Mouse (Mus musculus) left cerebral cortex, adult 11 months (tissue): ENCODE measurements around the gene Sult2b1.
A peak's percentile ranks its signal among the peaks of the same experiment; 100 is the strongest.

Experiments used
- DNase-seq: peaks from one replicate; pipeline ENCODE4 v3.0.0; 2022; ENCODE audit warnings: low spot score

Gene Sult2b1

DNA sequence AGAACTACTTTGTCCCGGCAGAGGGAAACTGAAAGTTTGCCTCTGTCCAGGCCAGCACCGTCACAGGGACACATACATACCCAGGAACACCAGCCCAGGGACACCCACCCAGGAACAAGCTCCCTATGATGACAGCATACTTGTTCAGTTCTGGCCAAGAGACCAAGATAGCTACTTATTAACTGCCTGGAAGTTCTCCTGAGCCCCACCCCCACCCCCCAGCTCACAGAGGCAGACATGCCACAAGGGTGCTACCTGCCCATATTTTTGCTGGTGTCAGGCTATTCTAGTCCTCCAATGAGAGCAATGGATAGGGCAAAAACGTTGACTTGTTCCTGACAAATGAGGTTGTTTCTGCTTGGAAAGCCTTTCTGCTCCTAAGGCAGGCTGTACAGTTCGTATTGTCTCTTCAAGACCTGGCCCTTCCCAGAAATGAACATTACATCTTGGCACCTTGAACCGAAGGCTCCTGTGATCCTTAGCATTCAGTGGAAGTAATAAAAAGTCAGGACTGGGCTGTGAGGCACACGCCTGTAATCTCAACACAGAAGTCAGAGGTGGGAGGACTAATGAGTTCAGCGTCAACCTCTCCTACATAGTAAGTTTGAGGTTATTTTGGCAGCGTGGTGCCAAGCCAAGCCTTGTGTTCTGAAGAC lies 13.9 kb downstream of the Sult2b1 start:
- no peak for DNase-seq

GRCm38 (mm10) chr7:45767500-45767899 lies 17.0 kb downstream of the Sult2b1 start:
- no peak for DNase-seq

- DNase-seq = no peak
Measured at GRCm38 (mm10) chr7:45766764-45767163, 17.7 kb downstream of the Sult2b1 start.

DNA sequence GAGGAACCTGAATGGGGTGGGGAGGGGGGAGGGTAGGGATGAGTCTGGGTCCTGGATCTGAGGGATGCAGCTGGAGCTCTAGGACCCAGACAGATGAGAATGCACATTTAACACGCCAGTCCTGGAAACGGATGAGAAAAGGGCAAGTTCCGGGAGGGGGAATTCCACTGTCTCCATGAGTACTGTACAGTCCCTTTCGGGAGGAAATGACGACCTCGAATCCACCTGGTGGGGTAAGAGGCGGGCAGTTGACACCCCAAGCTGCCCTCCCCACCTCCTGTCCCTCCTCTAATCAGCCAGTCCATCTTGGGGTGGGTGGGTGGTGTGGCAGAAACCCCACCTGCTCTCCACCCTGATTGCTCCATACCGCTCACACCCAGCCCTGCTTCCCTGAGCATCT lies 18.5 kb downstream of the Sult2b1 start:
- DNase-seq = no peak

DNA sequence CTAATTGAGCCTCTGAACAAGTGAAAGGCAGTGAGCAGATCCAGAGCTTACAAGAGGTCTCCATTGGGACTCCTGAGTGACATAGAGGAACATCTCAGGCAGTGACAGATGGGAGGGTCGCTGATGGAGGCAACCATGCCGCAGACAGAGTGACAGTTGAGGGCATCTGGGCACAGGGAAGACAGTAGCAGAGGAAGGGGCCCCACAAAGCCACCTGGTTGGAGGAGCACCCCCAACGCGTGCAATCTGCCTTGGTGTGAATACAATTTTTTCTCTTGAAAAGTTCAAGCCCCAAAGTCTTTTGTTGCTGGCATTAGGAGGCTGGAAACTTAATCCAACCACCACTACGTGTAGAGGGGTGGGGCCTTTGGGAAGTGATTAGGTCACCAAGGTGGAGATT lies 24.3 kb downstream of the Sult2b1 start:
- DNase-seq = no peak

DNA sequence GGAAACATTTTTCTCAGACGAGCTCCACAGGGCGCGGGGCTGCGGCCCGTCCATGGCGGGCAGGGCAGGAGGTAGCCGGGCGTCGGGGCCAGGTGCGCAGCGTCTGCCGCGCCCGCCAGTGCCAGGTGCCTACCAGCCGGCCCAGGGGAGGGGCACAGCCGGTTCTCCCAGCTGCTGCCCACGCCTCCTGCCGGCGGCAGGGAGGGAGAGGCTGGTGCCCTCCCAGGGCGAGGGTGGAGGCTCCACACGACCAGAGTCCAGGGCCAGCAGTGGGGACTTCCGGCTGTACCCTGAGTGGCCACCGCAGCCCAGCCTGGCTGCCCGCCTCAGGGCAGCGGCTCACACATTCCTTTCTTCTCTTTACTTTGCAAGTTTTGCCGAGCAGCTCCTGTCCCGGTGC lies 25.1 kb downstream of the Sult2b1 start:
- DNase-seq = no peak

DNA sequence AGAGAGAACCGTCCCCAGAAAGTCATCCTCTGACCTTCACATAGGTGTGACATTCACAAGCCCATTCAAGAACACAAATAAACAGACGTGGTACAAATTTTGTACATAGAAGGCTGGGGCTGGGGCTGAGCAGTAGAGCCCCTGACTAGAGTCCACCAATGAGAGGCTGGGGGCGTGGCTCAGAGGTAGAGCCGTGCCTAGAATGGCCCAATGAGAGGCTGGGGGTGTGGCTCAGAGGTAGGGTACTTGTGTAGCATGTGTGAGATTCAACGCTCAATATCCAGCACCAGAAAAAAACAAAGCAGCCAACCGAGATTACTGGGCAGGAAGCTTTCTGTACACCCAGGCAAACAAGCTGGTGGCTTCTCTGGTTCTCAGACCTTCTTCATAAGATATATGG lies 28.8 kb downstream of the Sult2b1 start:
- no peak for DNase-seq

DNA sequence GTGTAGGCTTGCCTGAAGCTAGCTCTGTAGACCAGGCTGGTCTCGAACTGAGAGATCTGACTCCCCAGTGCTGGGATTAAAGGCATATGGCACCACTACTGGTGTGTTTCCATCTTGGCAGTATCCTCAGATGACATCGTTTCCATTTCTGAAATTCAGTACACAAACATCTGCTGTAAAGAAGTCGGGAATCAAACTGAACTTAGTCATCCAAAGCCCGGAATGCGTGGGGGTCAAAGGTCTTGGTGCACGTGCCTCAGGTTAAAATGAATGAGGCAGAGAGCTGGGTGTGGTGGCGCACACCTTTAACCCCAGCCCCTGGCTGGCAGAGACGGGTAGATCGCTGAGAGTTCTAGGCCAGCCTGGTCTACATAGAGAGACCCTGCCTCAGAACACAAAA lies 34.3 kb downstream of the Sult2b1 start:
- no peak for DNase-seq

DNA sequence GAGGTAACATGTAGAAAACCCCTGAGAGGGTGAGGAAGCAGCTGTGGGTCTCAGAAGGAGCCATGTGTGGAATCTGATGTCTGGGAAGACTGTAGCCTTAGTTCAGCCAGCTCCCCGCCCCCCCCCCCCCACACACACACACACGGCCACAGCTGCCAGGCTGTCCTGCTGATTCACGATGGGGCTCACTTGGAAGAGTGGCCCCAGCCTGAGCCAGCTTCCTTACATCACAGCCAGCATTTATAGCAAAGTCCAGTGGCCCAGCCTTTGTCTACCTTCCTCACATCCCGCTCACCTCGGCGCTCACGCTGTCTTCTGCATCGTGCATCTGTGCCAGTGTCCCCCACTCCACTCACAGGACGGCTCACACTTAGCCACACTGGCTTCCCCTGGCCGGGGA lies 35.1 kb downstream of the Sult2b1 start:
- no peak for DNase-seq

DNA sequence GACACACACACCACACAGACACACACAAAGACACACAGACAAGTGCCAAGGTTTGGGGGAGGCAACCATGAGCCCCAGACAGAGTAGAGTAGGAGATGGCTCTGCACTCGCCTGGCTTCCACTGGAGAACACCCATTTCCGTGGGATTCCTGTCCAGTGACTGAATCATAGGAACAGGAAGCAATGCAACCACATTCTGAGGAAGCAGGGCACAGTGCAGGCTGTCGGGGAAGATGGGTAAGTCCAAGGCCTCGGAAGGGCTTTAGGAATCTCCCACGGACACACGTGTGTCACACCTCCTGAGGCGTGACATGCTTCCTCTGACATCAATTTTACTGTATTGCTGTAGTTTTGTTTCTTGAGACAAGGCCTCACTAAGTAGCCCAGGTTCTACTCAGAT lies 36.4 kb downstream of the Sult2b1 start:
- DNase-seq = no peak

- DNase-seq = no peak
Measured at GRCm38 (mm10) chr7:45747450-45747849, 37.0 kb downstream of the Sult2b1 start.

DNA sequence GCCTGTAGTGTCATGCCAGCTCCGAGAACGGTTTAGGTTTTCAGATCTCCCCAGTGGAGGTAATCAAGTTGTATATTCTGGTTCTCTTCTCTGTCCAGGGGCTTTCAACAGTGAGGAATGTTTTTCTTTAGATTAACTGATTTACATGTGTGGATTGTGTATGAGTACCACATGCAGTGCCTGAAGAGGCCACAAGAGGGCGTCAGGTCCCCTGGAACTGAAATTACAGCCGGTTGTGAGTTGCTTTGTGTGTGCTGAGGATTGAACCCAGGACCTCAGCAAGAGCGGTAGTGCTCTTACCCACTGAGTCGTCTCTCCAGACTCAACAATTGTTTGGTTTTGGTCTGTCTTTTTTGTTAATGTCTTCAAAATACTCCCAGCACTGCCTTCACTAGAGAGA lies 38.0 kb downstream of the Sult2b1 start:
- no peak for DNase-seq

DNA sequence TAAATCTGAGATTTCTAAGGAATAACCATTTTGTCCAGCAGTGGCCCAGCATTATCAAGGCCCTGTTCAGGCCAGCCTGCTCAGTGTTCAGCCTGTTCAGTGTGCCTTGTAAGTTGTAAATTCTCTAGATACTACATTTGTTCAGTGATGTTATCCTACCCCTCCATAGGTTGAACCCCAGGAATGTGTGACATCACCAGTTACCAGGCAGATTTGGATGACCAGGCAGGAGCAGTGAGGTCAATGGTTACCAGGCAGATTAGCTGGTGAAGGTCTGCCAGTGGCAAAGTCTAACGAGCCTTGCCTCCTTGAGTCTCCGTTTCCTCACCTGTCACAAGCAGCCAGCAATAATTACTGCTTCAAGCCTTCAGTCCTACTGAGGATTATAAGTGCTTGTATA lies 40.1 kb downstream of the Sult2b1 start:
- peak; percentile 72 for DNase-seq

DNA sequence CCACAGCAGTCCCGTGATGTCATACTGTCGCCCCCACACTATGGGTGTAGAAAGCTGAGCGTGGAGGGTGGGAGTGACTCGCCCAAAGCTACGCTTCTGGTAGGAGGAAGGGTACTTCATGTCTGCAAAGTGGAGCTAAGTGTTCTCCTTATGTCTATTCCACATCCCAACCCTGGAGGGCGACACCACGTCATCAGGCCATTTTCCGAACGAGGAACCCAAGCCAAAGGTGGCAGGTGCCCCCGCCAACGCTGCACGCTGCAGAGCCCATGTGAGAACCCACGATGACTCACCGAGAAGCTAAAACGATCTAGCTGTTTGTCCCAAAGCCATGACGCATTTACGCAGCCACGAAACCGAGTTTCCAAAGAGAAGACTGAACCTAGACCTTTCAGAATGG lies 42.1 kb downstream of the Sult2b1 start:
- DNase-seq = peak; percentile 73

DNA sequence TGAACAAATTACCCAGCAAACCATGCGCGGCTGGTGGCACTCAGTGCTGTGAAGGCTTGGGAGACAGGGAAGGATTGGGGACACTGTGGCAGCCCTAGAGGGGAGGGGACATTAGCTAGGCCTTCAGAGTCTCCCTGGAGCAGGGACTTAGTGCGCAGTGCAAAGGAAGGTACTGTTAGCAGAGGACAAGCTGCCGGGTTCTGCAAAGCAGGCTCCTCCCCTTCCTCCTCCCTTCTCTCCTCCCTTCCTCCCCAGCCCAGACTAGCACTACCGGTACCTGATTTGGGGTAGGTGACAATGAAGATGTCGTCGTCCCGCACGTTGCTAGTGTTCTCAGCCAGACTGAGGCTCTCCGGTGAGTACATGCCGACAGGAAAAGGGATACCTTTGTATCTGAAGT lies 42.7 kb downstream of the Sult2b1 start:
- DNase-seq = no peak

DNA sequence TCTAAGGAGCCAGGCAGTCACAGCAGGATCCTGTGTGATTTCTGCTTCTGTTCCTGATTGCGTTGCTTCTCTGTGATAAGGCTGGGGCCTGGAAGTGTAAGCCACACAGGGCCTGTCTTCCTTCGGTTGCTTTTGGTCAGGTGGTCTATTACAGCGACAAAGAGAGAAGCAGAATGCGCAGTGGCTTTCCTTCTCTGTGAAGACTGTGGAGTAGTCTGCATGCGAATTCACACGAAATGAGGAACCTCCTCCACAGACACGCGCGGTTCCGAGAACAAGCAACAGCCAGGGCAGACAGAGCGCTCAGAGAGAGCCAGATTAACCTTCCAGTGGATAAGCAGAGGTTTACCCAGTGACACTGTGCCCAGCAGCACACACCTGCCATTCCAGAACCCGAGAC lies 43.2 kb downstream of the Sult2b1 start:
- DNase-seq = no peak

- DNase-seq = no peak
Measured at GRCm38 (mm10) chr7:45739820-45740219, 44.6 kb downstream of the Sult2b1 start.

GRCm38 (mm10) chr7:45739162-45739763 lies 45.2 kb downstream of the Sult2b1 start:
- DNase-seq = peak; percentile 73

- DNase-seq = no peak
Measured at GRCm38 (mm10) chr7:45733477-45733876, 51.0 kb downstream of the Sult2b1 start.

- DNase-seq = no peak
Measured at GRCm38 (mm10) chr7:45730727-45731431, 53.6 kb downstream of the Sult2b1 start.

- DNase-seq = no peak
Measured at GRCm38 (mm10) chr7:45727625-45728024, 56.8 kb downstream of the Sult2b1 start.

DNA sequence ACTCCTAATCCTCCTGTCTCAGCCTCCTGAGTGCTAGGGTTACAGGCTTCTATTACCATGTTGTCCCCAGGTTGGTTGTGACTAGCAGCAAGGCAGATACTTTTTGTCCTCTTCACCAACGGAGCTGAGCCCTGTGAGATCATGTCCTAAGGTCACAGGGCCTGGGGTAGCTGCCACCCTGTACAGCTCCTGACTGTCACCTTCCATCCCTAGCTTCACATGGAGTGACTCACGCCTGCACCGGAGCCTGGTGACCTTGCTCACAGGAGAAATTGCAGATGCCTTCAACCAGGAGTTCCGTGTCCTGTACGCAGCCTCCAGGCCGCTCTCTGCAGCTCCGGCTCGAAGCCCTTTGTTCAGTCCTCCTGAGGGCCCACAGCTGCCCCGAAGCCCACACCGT lies 58.0 kb downstream of the Sult2b1 start:
- no peak for DNase-seq

DNA sequence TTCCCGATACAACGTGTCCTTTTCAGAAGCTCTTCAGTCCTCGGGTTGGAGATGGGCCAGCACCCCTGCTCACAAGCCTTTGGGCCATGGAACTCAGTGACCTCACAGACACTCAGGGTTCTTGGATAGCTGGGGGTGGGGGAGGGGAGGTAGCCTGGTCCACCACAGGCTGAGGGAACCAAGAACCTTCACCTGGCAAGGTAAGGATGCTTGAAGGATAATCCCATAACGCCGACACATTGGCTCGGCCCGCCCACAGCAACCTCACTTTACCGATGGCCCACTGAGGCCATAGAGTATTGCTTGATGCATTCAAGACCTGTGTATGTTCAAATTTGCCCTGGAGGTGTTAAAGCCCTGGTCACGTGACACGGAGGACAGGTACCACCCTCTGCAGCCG lies 58.8 kb downstream of the Sult2b1 start, which contains the start of gene Spaca4:
Spaca4 (minus strand) TSS at position 101 of the 400 bp plus-strand sequence.
- DNase-seq = no peak
